Mouse (Mus musculus): Measurements from ENCODE around the gene Klhl22.

GRCm38 (mm10) chr16:17758902-17759301 lies 516 bp upstream of the Klhl22 start:
- TF ChIP-seq EP300 (IDR thresholded peaks at IDR 0.05; ENCODE audit: low read depth) (no peak), CTCF (IDR thresholded peaks at IDR 0.05; ENCODE audit: low read depth) (no peak)

Data from heart, postnatal 0 days (tissue).